Mouse (Mus musculus): ENCODE measurements around the gene Adgrf1. TPM values are rescaled to one million over a fixed set of nuclear protein-coding genes. Genes with fewer than 3 reads are reported as not detected.

Gene Adgrf1
- total and polyA plus RNA-seq, 3 experiments, result not detected

GRCm38 (mm10) chr17:43279671-43280070 lies 9.5 kb downstream of the Adgrf1 start:
- no peak for TF ChIP-seq ETS1 (IDR thresholded peaks at IDR 0.05; ENCODE audit: low read depth, low read length)
- no peak for TF ChIP-seq USF1 (IDR thresholded peaks at IDR 0.05; ENCODE audit: low read depth, low read length)
- no peak for TF ChIP-seq RAD21 (IDR thresholded peaks at IDR 0.05; ENCODE audit: low read depth, low read length)
- TF ChIP-seq SIN3A (IDR thresholded peaks at IDR 0.05; ENCODE audit: low read length), result no peak
- TF ChIP-seq ZC3H11A (IDR thresholded peaks at IDR 0.05; ENCODE audit: low read depth, low read length), result no peak
- TF ChIP-seq ZMIZ1 (IDR thresholded peaks at IDR 0.05; ENCODE audit: low read depth, low read length), result no peak
- no peak for TF ChIP-seq ZNF384 (IDR thresholded peaks at IDR 0.05; ENCODE audit: low read depth, low read length)
- no peak for TF ChIP-seq EP300 (IDR thresholded peaks at IDR 0.05; ENCODE audit: low read depth in 1 of 2, low read length in 2 of 2)
- no peak for TF ChIP-seq CHD1 (IDR thresholded peaks at IDR 0.05; ENCODE audit: low read depth, low read length)
- no peak for TF ChIP-seq POLR2AphosphoS2 (IDR thresholded peaks at IDR 0.05; ENCODE audit: low read length)
- TF ChIP-seq JUND (IDR thresholded peaks at IDR 0.05; ENCODE audit: low read depth, low read length), result no peak
- no peak for TF ChIP-seq SMC3 (IDR thresholded peaks at IDR 0.05; ENCODE audit: low read depth, low read length)
- no peak for TF ChIP-seq TAL1 (IDR thresholded peaks at IDR 0.05; ENCODE audit: low read length)
- no peak for TF ChIP-seq ELF1 (IDR thresholded peaks at IDR 0.05; ENCODE audit: low read depth, low read length)
- TF ChIP-seq CHD2 (IDR thresholded peaks at IDR 0.05; ENCODE audit: low read length), result no peak
- no peak for TF ChIP-seq TBP (IDR thresholded peaks at IDR 0.05; ENCODE audit: low read depth, low read length)
- no peak for TF ChIP-seq MYC (IDR thresholded peaks at IDR 0.05; ENCODE audit: low read depth, low read length)
- no peak for TF ChIP-seq USF2 (IDR thresholded peaks at IDR 0.05; ENCODE audit: borderline replicate concordance in 1 of 2, insufficient read depth in 1 of 2, low read depth in 1 of 2, low read length in 2 of 2)
- no peak overlapping the region for H3K27ac ChIP-seq (ENCODE audit: control insufficient read depth, low read depth, low read length)
- H3K9ac ChIP-seq (ENCODE audit: control insufficient read depth, low read depth, low read length, poor library complexity, severe bottlenecking), result no peak overlapping the region
- H3K27me3 ChIP-seq (ENCODE audit: control insufficient read depth in 1 of 2, insufficient read depth in 2 of 2, low read length in 2 of 2), result no peaks in the 10 kb centered on the region
- H3K4me1 ChIP-seq (ENCODE audit: control insufficient read depth in 1 of 2, insufficient read depth in 2 of 2, low read length in 2 of 2), result no peaks in the 10 kb centered on the region
- H3K79me2 ChIP-seq (ENCODE audit: control insufficient read depth, insufficient read depth, low read length, poor library complexity), result no peaks in the 10 kb centered on the region
- H3K4me3 ChIP-seq (ENCODE audit: control insufficient read depth in 1 of 2, insufficient read depth in 1 of 2, low read depth in 2 of 2, low read length in 2 of 2), result no peak overlapping the region
- no peak for DNase-seq (ENCODE audit: low read depth, low spot score)
- no peaks in the 10 kb centered on the region for H3K36me3 ChIP-seq (ENCODE audit: control insufficient read depth in 1 of 2, insufficient read depth in 2 of 2, low read length in 2 of 2)
- H3K9me3 ChIP-seq (replicated peaks; ENCODE audit: insufficient read depth, low read length), result no peaks in the 10 kb centered on the region

- Histone ChIP-seq H3K4me1 (ENCODE audit: control insufficient read depth in 1 of 2, insufficient read depth in 2 of 2, low read length in 2 of 2) (no peaks in the 10 kb centered on the region), H3K27ac (ENCODE audit: control insufficient read depth, low read depth, low read length) (no peak overlapping the region), H3K79me2 (ENCODE audit: control insufficient read depth, insufficient read depth, low read length, poor library complexity) (no peaks in the 10 kb centered on the region), H3K9ac (ENCODE audit: control insufficient read depth, low read depth, low read length, poor library complexity, severe bottlenecking) (no peak overlapping the region), H3K4me3 (ENCODE audit: control insufficient read depth in 1 of 2, insufficient read depth in 1 of 2, low read depth in 2 of 2, low read length in 2 of 2) (no peak overlapping the region), H3K27me3 (ENCODE audit: control insufficient read depth in 1 of 2, insufficient read depth in 2 of 2, low read length in 2 of 2) (no peaks in the 10 kb centered on the region), H3K9me3 (replicated peaks; ENCODE audit: insufficient read depth, low read length) (no peaks in the 10 kb centered on the region), H3K36me3 (ENCODE audit: control insufficient read depth in 1 of 2, insufficient read depth in 2 of 2, low read length in 2 of 2) (no peaks in the 10 kb centered on the region)
- no peak for DNase-seq (ENCODE audit: low read depth, low spot score)
- no peak for TF ChIP-seq KAT2A (conservative IDR thresholded peaks at IDR 0.05; ENCODE audit: low read depth, low read length)
- TF ChIP-seq POLR2AphosphoS5 (IDR thresholded peaks at IDR 0.05; ENCODE audit: borderline replicate concordance, low read depth, low read length), result no peak
- TF ChIP-seq MAX (IDR thresholded peaks at IDR 0.05; ENCODE audit: low read length), result no peak
- no peak for TF ChIP-seq MAZ (IDR thresholded peaks at IDR 0.05; ENCODE audit: low read depth, low read length)
- no peak for TF ChIP-seq CTCF (IDR thresholded peaks at IDR 0.05 in 2 of 3, conservative IDR thresholded peaks at IDR 0.05 in 1 of 3; ENCODE audit: control insufficient read depth in 1 of 3, insufficient read depth in 1 of 3, low read depth in 2 of 3, low read length in 3 of 3, poor library complexity in 1 of 3, severe bottlenecking in 1 of 3)
- TF ChIP-seq MYB (IDR thresholded peaks at IDR 0.05; ENCODE audit: low read depth, low read length), result no peak
- TF ChIP-seq RAD21 (IDR thresholded peaks at IDR 0.05; ENCODE audit: low read depth, low read length), result no peak
- TF ChIP-seq GATA1 (IDR thresholded peaks at IDR 0.05; ENCODE audit: low read depth, low read length), result no peak
- no peak for TF ChIP-seq JUND (IDR thresholded peaks at IDR 0.05; ENCODE audit: low read depth, low read length)
- no peak for TF ChIP-seq USF2 (IDR thresholded peaks at IDR 0.05; ENCODE audit: borderline replicate concordance in 1 of 2, insufficient read depth in 1 of 2, low read depth in 1 of 2, low read length in 2 of 2)
- no peak for TF ChIP-seq ZC3H11A (IDR thresholded peaks at IDR 0.05; ENCODE audit: low read depth, low read length)
- TF ChIP-seq CHD1 (IDR thresholded peaks at IDR 0.05; ENCODE audit: low read depth, low read length), result no peak
- TF ChIP-seq POLR2AphosphoS2 (IDR thresholded peaks at IDR 0.05; ENCODE audit: low read length), result no peak
- TF ChIP-seq ZMIZ1 (IDR thresholded peaks at IDR 0.05; ENCODE audit: low read depth, low read length), result no peak
- TF ChIP-seq ETS1 (IDR thresholded peaks at IDR 0.05; ENCODE audit: low read depth, low read length), result no peak
- no peak for TF ChIP-seq SMC3 (IDR thresholded peaks at IDR 0.05; ENCODE audit: low read depth, low read length)
- TF ChIP-seq NELFE (IDR thresholded peaks at IDR 0.05; ENCODE audit: low read depth, low read length), result no peak
These were observed 12.2 kb downstream of the Adgrf1 start for GRCm38 (mm10) chr17:43282353-43282752.
